Mouse (Mus musculus): ENCODE measurements around the gene Epb41.

GRCm38 (mm10) chr4:132080492-132080983 lies 5.4 kb upstream of the Epb41 start:
- TF ChIP-seq POLR2A (IDR thresholded peaks at IDR 0.05; ENCODE audit: insufficient read depth, low read depth, low read length), result no peak
- TF ChIP-seq EP300 (IDR thresholded peaks at IDR 0.05; ENCODE audit: insufficient read depth, low read depth, low read length), result no peak

All from heart, adult 2 months (tissue).